Mouse (Mus musculus): Measurements from ENCODE around the gene Mipep. TPM values are rescaled to one million over a fixed set of nuclear protein-coding genes. Genes with fewer than 3 reads are reported as not detected.

Mipep gene
- 20.3 and 20.7 TPM in 2 replicates for polyA plus RNA-seq (2015; fragmentation: Nextera tagmentation; extraction: Ambion mirVana)

DNA sequence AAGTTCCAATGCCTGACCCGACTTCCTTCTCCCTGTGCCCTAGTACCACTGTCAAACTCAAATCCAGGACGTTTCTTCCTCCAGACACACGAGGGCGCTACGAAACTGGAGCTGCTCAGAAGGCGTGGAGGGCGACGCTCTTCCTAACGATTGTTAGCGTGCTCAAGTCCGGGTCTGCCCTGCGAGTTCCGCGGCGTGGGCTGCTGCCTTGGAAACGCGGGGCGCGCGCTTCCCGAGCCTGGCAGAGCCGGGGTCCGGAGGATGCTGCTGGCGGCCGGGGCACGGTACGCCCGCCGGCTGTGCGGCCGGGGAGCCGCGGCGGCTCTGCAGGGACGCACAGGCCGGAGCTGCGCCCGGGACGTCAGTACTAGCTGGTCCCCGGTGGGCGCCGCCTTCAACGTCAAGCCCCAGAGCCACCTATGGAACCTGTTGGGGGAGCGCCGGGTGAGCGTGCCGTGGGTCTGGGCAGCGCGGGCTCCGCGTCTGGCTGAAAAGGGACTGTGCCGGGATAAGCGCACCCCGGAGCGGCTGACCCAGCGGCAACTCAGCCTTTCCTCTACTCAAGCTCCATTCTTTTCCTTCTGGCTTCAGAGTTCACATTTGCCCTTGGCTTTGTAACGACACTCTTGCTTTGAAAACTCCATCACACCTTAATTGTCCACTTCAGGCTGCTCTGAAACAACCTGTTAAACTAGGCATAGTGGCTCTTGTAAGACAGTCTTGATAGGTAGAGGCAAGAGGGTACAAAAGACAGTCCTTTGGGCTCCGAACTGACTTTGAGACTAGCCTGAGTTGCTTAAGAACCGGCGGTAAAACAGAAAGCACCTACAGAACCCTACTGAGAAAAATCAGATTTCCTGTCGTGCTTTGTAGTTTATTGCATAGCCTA is at the start of gene Mipep:
Mipep (plus strand) TSS at position 147 of the 889 bp plus-strand sequence.
- peak; percentile 96 for ATAC-seq
- H3K27me3 ChIP-seq (ENCODE audit: control insufficient read depth, insufficient read depth, low read depth, low read length) = no peaks in the 10 kb centered on the region
- H3K27ac ChIP-seq (ENCODE audit: low read length) = peak within 1 kb of the TSS; percentile 72
- WGBS = under 1% methylated on average over 61 of the region's 61 CpGs
- no peaks in the 10 kb centered on the region for H3K9me3 ChIP-seq (replicated peaks; ENCODE audit: control insufficient read depth, low read length, poor library complexity, severe bottlenecking)
- H3K9ac ChIP-seq (ENCODE audit: low read depth, low read length) = peak within 1 kb of the TSS; percentile 79
- peak within 1 kb of the TSS; percentile 77 for H3K4me3 ChIP-seq (ENCODE audit: low read depth, low read length)
- H3K4me2 ChIP-seq (ENCODE audit: low read length) = peak within 1 kb of the TSS; percentile 81
- H3K36me3 ChIP-seq (ENCODE audit: control insufficient read depth, insufficient read depth, low read length) = 0 out of 2 replicates have a peak, but pooled peaks cover 3% of the 10 kb centered on the region
- peaks cover 9% of the 10 kb centered on the region for H3K4me1 ChIP-seq (ENCODE audit: control insufficient read depth, insufficient read depth, low read length)

DNA sequence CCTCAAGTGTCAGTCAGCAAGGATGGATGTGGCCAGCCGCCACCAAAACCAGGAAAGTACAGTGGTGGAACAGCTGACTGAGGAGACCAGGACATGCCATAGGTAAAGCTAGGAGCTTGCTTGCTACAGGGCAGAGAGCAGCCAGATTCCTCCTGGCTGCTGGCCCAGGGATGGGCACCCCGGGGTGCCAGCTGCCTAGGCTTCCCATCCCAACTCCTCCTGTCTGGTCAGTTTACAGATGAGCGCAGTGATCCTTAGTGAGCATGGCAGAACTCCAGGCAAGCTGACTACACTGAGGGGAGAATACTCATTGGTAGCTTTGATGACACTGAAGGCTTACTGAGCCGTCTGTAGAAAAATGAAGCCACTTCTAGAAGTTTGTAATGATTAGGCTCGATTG is 49.2 kb upstream of the Mipep start:
- no peaks in the 10 kb centered on the region for H3K9me3 ChIP-seq (replicated peaks; ENCODE audit: control insufficient read depth, low read length, poor library complexity, severe bottlenecking)
- H3K27me3 ChIP-seq (ENCODE audit: control insufficient read depth, insufficient read depth, low read depth, low read length) = no peaks in the 10 kb centered on the region
- no peak overlapping the region for H3K9ac ChIP-seq (ENCODE audit: low read depth, low read length)
- H3K4me1 ChIP-seq (ENCODE audit: control insufficient read depth, insufficient read depth, low read length) = peaks cover 23% of the 10 kb centered on the region
- H3K36me3 ChIP-seq (ENCODE audit: control insufficient read depth, insufficient read depth, low read length) = no peaks in the 10 kb centered on the region
- 53% methylated on average over 5 of the region's 5 CpGs for WGBS
- H3K4me3 ChIP-seq (ENCODE audit: low read depth, low read length) = no peak overlapping the region
- ATAC-seq = no peak
- H3K27ac ChIP-seq (ENCODE audit: low read length) = no peak overlapping the region
- no peak overlapping the region for H3K4me2 ChIP-seq (ENCODE audit: low read length)

DNA sequence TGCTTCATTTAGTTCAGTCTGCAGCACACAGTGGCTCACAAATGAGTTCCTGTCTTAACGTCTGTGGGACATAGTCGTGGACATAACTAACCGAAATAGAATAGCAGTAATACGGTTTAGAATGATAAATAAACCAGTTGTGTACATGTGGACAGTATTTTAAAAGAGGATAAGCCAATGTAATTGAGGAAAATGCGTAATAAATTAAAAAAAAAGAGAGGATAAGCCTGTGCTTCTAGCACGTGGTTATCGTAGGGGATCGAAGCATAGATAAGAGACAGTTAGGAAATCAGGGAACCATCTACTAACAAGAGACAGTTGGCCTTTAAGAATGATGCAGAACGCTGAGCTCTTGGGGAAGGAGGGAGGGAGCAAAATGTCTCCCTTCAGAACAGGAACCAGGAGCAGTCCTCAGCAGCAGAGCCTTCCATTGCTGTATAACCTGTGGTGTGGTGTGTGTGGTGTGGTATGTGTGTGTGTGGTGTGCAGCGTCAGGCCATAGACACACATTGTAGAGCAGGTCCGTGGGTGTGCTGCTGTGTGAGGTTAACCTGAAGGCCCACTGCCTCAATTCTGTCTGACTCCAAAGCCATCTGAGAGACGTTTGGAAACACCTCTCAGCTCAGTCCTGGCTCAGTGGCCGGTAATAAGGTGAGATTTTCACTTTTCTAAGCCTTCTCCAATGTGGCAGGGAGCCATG is 48.4 kb upstream of the Mipep start:
- no peak overlapping the region for H3K4me2 ChIP-seq (ENCODE audit: low read length)
- ATAC-seq = no peak
- peak overlapping the region; percentile 37; the same call in 1 of the 2 replicates for H3K9ac ChIP-seq (ENCODE audit: low read depth, low read length)
- H3K27ac ChIP-seq (ENCODE audit: low read length) = peak overlapping the region; percentile 66
- WGBS = 55% methylated on average over 13 of the region's 13 CpGs
- H3K27me3 ChIP-seq (ENCODE audit: control insufficient read depth, insufficient read depth, low read depth, low read length) = no peaks in the 10 kb centered on the region
- H3K9me3 ChIP-seq (replicated peaks; ENCODE audit: control insufficient read depth, low read length, poor library complexity, severe bottlenecking) = no peaks in the 10 kb centered on the region
- H3K36me3 ChIP-seq (ENCODE audit: control insufficient read depth, insufficient read depth, low read length) = no peaks in the 10 kb centered on the region
- no peak overlapping the region for H3K4me3 ChIP-seq (ENCODE audit: low read depth, low read length)
- H3K4me1 ChIP-seq (ENCODE audit: control insufficient read depth, insufficient read depth, low read length) = peaks cover 29% of the 10 kb centered on the region

DNA sequence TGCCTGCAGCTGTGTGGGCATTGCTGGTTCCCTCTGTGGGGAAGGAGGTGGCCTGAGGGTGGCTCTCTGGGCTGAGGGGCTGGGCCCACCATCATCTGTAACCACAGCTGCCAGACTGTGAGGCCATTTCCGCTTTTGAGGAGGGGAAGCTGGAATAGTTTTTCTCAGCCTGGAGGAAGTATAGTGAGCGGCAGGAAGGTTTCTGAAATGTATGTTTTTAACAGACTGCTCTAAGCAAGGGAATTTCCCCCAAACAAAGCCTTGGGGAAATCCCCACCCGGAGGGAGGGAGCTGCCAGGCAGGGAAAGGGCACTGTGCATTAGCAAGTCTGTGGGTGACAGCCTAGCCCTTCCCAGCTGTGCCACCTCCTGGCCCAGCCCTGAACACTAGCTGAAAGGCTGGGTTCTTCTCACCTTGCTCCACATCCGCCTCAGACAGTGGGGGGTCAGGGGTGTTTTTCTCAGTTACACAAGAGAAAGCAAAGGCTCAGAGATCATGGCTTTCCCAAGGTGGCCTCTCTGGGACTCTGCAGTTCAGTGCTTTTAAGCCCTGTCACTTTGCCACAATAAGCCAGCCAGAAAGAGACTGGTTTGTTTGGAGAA is 47.7 kb upstream of the Mipep start:
- peaks cover 31% of the 10 kb centered on the region for H3K4me1 ChIP-seq (ENCODE audit: control insufficient read depth, insufficient read depth, low read length)
- H3K4me3 ChIP-seq (ENCODE audit: low read depth, low read length) = no peak overlapping the region
- H3K27me3 ChIP-seq (ENCODE audit: control insufficient read depth, insufficient read depth, low read depth, low read length) = no peaks in the 10 kb centered on the region
- no peak for ATAC-seq
- no peaks in the 10 kb centered on the region for H3K36me3 ChIP-seq (ENCODE audit: control insufficient read depth, insufficient read depth, low read length)
- no peak overlapping the region for H3K4me2 ChIP-seq (ENCODE audit: low read length)
- no peaks in the 10 kb centered on the region for H3K9me3 ChIP-seq (replicated peaks; ENCODE audit: control insufficient read depth, low read length, poor library complexity, severe bottlenecking)
- WGBS = 10% methylated on average over 4 of the region's 4 CpGs
- H3K9ac ChIP-seq (ENCODE audit: low read depth, low read length) = peak overlapping the region; percentile 37; the same call in 1 of the 2 replicates
- peak overlapping the region; percentile 66 for H3K27ac ChIP-seq (ENCODE audit: low read length)

DNA sequence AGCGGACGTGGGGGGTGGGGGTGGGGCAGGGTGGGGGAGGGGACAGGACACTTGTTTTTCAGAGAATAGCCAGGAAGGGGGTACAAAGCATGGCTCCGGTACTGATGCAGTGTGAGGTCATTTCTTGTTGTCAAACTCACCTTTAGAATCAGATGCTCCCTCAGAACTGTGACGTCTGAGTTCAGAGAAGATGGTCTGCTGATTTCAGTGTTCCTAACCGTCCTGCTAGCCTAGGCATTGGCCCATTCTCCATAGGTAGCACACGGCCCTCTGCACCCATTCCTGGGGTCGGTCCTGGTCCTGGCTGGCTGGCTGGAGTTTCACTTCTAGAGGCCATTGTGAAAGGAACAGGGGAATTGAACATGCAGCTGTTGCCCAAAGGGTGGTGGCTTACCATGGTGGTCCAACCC is 47.2 kb upstream of the Mipep start:
- H3K27me3 ChIP-seq (ENCODE audit: control insufficient read depth, insufficient read depth, low read depth, low read length) = no peaks in the 10 kb centered on the region
- H3K4me1 ChIP-seq (ENCODE audit: control insufficient read depth, insufficient read depth, low read length) = peaks cover 31% of the 10 kb centered on the region
- H3K4me2 ChIP-seq (ENCODE audit: low read length) = no peak overlapping the region
- peak overlapping the region; percentile 44; the same call in 1 of the 2 replicates for H3K27ac ChIP-seq (ENCODE audit: low read length)
- H3K4me3 ChIP-seq (ENCODE audit: low read depth, low read length) = no peak overlapping the region
- H3K9me3 ChIP-seq (replicated peaks; ENCODE audit: control insufficient read depth, low read length, poor library complexity, severe bottlenecking) = no peaks in the 10 kb centered on the region
- WGBS = 17% methylated on average over 7 of the region's 7 CpGs
- no peak overlapping the region for H3K9ac ChIP-seq (ENCODE audit: low read depth, low read length)
- ATAC-seq = no peak
- H3K36me3 ChIP-seq (ENCODE audit: control insufficient read depth, insufficient read depth, low read length) = no peaks in the 10 kb centered on the region

DNA sequence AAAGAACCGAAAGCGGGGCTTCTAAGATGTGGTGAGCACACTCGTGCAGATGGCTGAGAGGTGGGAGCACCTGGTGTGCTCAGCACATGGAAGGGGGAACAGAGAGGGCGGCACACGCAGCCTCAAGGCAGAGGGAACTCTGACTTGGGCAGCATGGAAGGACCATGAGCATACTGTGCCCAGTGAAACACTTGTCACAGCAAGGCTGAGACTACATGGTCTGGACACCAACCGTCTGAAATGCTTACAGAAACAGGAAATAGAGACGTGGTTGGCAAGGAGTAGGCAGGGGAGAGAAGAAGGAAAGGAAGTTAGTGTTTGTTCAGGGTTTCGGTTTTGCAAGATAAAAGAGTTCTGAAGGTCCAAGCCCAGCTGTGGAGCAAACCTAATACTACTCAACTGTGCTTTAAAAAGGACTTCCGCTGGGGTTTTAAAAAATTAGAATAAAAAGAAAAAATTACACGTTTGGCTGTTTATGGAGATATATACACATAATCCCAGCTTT is 45.9 kb upstream of the Mipep start:
- H3K27ac ChIP-seq (ENCODE audit: low read length) = no peak overlapping the region
- no peak overlapping the region for H3K9ac ChIP-seq (ENCODE audit: low read depth, low read length)
- no peaks in the 10 kb centered on the region for H3K36me3 ChIP-seq (ENCODE audit: control insufficient read depth, insufficient read depth, low read length)
- H3K9me3 ChIP-seq (replicated peaks; ENCODE audit: control insufficient read depth, low read length, poor library complexity, severe bottlenecking) = no peaks in the 10 kb centered on the region
- H3K4me2 ChIP-seq (ENCODE audit: low read length) = no peak overlapping the region
- H3K27me3 ChIP-seq (ENCODE audit: control insufficient read depth, insufficient read depth, low read depth, low read length) = no peaks in the 10 kb centered on the region
- H3K4me1 ChIP-seq (ENCODE audit: control insufficient read depth, insufficient read depth, low read length) = peaks cover 24% of the 10 kb centered on the region
- 67% methylated on average over 10 of the region's 10 CpGs for WGBS
- no peak for ATAC-seq
- no peak overlapping the region for H3K4me3 ChIP-seq (ENCODE audit: low read depth, low read length)

DNA sequence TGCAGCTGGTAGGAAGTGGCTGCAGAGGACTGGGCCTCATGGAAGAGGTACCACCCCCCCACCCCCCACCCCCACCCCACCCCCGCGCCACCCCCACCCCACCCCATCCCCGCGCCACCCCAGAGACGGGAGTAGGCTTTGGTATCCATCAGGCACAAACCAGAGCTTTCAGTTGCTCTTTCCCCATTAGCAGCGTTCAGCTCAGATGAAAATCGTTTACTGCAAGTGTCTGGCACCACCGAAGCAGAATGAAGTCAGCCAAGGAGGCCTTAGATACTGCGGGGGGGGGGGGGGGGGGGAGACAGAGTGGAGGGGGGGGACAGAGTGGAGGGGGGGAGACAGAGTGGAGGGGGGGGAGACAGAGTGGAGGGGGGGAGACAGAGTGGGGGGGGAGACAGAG is 45.2 kb upstream of the Mipep start:
- Histone ChIP-seq H3K4me2 (ENCODE audit: low read length) (no peak overlapping the region), H3K4me3 (ENCODE audit: low read depth, low read length) (no peak overlapping the region), H3K27me3 (ENCODE audit: control insufficient read depth, insufficient read depth, low read depth, low read length) (no peaks in the 10 kb centered on the region), H3K9ac (ENCODE audit: low read depth, low read length) (no peak overlapping the region), H3K36me3 (ENCODE audit: control insufficient read depth, insufficient read depth, low read length) (no peaks in the 10 kb centered on the region), H3K4me1 (ENCODE audit: control insufficient read depth, insufficient read depth, low read length) (peaks cover 24% of the 10 kb centered on the region), H3K27ac (ENCODE audit: low read length) (no peak overlapping the region), H3K9me3 (replicated peaks; ENCODE audit: control insufficient read depth, low read length, poor library complexity, severe bottlenecking) (no peaks in the 10 kb centered on the region)
- no peak for ATAC-seq
- 5% methylated on average over 4 of the region's 9 CpGs for WGBS

DNA sequence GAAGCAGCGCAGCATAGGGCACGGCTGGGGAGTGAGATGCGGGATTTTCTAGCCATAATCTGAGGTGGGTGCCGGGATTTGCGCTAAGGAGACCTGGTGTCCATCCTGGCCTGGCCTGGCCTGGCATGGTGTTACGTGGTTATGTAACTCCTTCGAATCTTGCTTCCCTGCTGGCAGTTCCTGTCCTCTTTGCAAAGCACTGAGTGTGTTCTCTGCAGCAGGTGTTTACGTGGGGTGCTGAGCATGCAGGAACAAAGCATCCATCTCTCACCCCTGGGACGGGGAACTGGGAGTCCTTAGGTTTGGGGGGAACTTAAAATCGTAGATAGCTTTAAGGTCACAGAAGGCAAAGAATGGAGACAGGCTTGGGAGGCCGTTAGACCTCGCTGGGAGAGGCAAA is 44.8 kb upstream of the Mipep start:
- H3K4me1 ChIP-seq (ENCODE audit: control insufficient read depth, insufficient read depth, low read length) = peaks cover 24% of the 10 kb centered on the region
- H3K9ac ChIP-seq (ENCODE audit: low read depth, low read length) = no peak overlapping the region
- no peaks in the 10 kb centered on the region for H3K36me3 ChIP-seq (ENCODE audit: control insufficient read depth, insufficient read depth, low read length)
- WGBS = 72% methylated on average over 12 of the region's 12 CpGs
- ATAC-seq = no peak
- no peaks in the 10 kb centered on the region for H3K27me3 ChIP-seq (ENCODE audit: control insufficient read depth, insufficient read depth, low read depth, low read length)
- no peak overlapping the region for H3K4me3 ChIP-seq (ENCODE audit: low read depth, low read length)
- no peak overlapping the region for H3K4me2 ChIP-seq (ENCODE audit: low read length)
- no peak overlapping the region for H3K27ac ChIP-seq (ENCODE audit: low read length)
- H3K9me3 ChIP-seq (replicated peaks; ENCODE audit: control insufficient read depth, low read length, poor library complexity, severe bottlenecking) = no peaks in the 10 kb centered on the region

All from midbrain, embryonic 16.5 days (tissue).